In genomic region chrX:81729796-81730195, GRCm38 (mm10) we compare ENCODE assay signal across 22 mouse cellular contexts.
"Had no signal": no experiment of that assay in that cellular context is flagged by ENCODE, and none has a peak within 500 bp of the region (broad histone marks: within the 10 kb centered on the region; RNA-seq: fewer than 3 reads in every experiment).

No protein-coding gene starts in this region.

- H3K36me3 ChIP-seq: heart, embryonic 10.5 days; heart, embryonic 12.5 days; hindbrain, embryonic 10.5 days; hindbrain, embryonic 12.5 days; intestine, embryonic 15.5 days; limb, embryonic 10.5 days; limb, embryonic 12.5 days; liver, embryonic 13.5 days had no signal

- H3K4me3 ChIP-seq: gastrocnemius, adult 2 months; heart, embryonic 10.5 days; heart, embryonic 12.5 days; hindbrain, embryonic 10.5 days; hindbrain, embryonic 12.5 days; intestine, embryonic 15.5 days; layer of hippocampus, adult 2 months; left cerebral cortex, adult 2 months; limb, embryonic 10.5 days; limb, embryonic 12.5 days; liver, embryonic 13.5 days had no signal

- DNase-seq: gastrocnemius, adult 2 months; gastrocnemius, postnatal 10 days; gastrocnemius, postnatal 25 days; heart, adult 18-20 months; heart, postnatal 10 days; heart, postnatal 4 days; kidney, adult 18-20 months; kidney, adult 8-10 months; kidney, postnatal 10 days; kidney, postnatal 25 days; kidney, postnatal 4 days; liver; liver, embryonic 13.5 days had no signal

- H3K27me3 ChIP-seq: heart, embryonic 12.5 days; hindbrain, embryonic 12.5 days; intestine, embryonic 15.5 days; limb, embryonic 12.5 days; liver, embryonic 13.5 days had no signal
